Mouse (Mus musculus): ENCODE results near the gene Washc2. TPM values are rescaled to one million over a fixed set of nuclear protein-coding genes. Genes with fewer than 3 reads are reported as not detected.

Gene Washc2
- polyA plus RNA-seq (2012; rRNA removed): 22.1 and 24.0 TPM in 2 replicates

GRCm38 (mm10) chr6:116207729-116208534 is at the start of gene Washc2:
Gene Washc2 (plus strand): TSS chr6:116208038.

GRCm38 (mm10) chr6:116193394-116194393 is 14.1 kb upstream of the Washc2 start, which contains the start of gene Tmcc1:
Gene Tmcc1 (minus strand): TSS chr6:116193486.

GRCm38 (mm10) chr6:116264018-116264651 is 56.3 kb downstream of the Washc2 start, which contains the start of gene Zfand4:
Gene Zfand4 (plus strand): TSS chr6:116264222.

Other genes starting within 250 kb of the Washc2 start
- 17.9 and 23.0 TPM in 2 replicates for gene Plxnd1, start 213.0 kb upstream of the Washc2 start, polyA plus RNA-seq (2012; rRNA removed)
- 5.2 and 5.6 TPM in 2 replicates for gene Tmcc1, start 14.6 kb upstream of the Washc2 start, polyA plus RNA-seq (2012; rRNA removed)
- gene Zfand4, start 56.2 kb downstream of the Washc2 start, polyA plus RNA-seq (2012; rRNA removed): 5.4 and 6.7 TPM in 2 replicates
- 51.5 and 57.2 TPM in 2 replicates for gene March8, start 130.0 kb downstream of the Washc2 start, polyA plus RNA-seq (2012; rRNA removed)

All from liver, embryonic 18 days (tissue).